Mouse (Mus musculus): ENCODE measurements around the gene Teddm1a. TPM values are rescaled to one million over a fixed set of nuclear protein-coding genes. Genes with fewer than 3 reads are reported as not detected.

Teddm1a gene
- polyA plus RNA-seq, 1 experiment = not detected

- H3K4me3 ChIP-seq = no peak overlapping the region
- no peak overlapping the region for H3K4me2 ChIP-seq (ENCODE audit: low read depth)
- H3K36me3 ChIP-seq (ENCODE audit: control insufficient read depth, insufficient read depth) = no peaks in the 10 kb centered on the region
- no peaks in the 10 kb centered on the region for H3K79me2 ChIP-seq (ENCODE audit: control insufficient read depth, insufficient read depth)
- no peak for TF ChIP-seq MAX (IDR thresholded peaks at IDR 0.05; ENCODE audit: low read depth)
- no peaks in the 10 kb centered on the region for H3K27me3 ChIP-seq (ENCODE audit: control insufficient read depth, insufficient read depth, insufficient read length)
- no peak overlapping the region for H3ac ChIP-seq (ENCODE audit: control insufficient read depth, insufficient read length)
Observed at GRCm38 (mm10) chr1:153924395-153925385, 33.1 kb downstream of the Teddm1a start.

- H3K79me2 ChIP-seq (ENCODE audit: control insufficient read depth, insufficient read depth) = no peaks in the 10 kb centered on the region
- H3K4me3 ChIP-seq = no peak overlapping the region
- H3K4me2 ChIP-seq (ENCODE audit: low read depth) = no peak overlapping the region
- no peaks in the 10 kb centered on the region for H3K27me3 ChIP-seq (ENCODE audit: control insufficient read depth, insufficient read depth, insufficient read length)
- no peak for TF ChIP-seq MYOG (IDR thresholded peaks at IDR 0.05; ENCODE audit: control insufficient read depth in 1 of 3, insufficient read depth in 1 of 3, insufficient read length in 2 of 3, low read depth in 2 of 3)
- no peak for TF ChIP-seq TCF12 (IDR thresholded peaks at IDR 0.05; ENCODE audit: insufficient read depth, poor library complexity, severe bottlenecking)
- TF ChIP-seq POLR2A (IDR thresholded peaks at IDR 0.05; ENCODE audit: insufficient read length, low read depth) = no peak
- no peak for TF ChIP-seq MYOD1 (IDR thresholded peaks at IDR 0.05; ENCODE audit: control insufficient read depth in 1 of 3, insufficient read length in 2 of 3, low read depth in 2 of 3)
- no peak for TF ChIP-seq USF1 (IDR thresholded peaks at IDR 0.05; ENCODE audit: low read depth)
- no peak for TF ChIP-seq TCF3 (IDR thresholded peaks at IDR 0.05; ENCODE audit: insufficient read length, low read depth)
- no peak for TF ChIP-seq SRF (IDR thresholded peaks at IDR 0.05; ENCODE audit: control insufficient read depth, insufficient read length, low read depth)
- TF ChIP-seq POLR2AphosphoS2 (IDR thresholded peaks at IDR 0.05; ENCODE audit: insufficient read length, low read depth) = no peak
- no peak for TF ChIP-seq MAX (IDR thresholded peaks at IDR 0.05; ENCODE audit: low read depth)
- TF ChIP-seq CEBPB (IDR thresholded peaks at IDR 0.05; ENCODE audit: insufficient read depth, poor library complexity, severe bottlenecking) = no peak
- no peak for TF ChIP-seq E2F4 (IDR thresholded peaks at IDR 0.05; ENCODE audit: insufficient read depth)
- no peak for TF ChIP-seq REST (IDR thresholded peaks at IDR 0.05; ENCODE audit: insufficient read depth, insufficient read length)
- no peak overlapping the region for H3ac ChIP-seq (ENCODE audit: control insufficient read depth, insufficient read length)
- no peaks in the 10 kb centered on the region for H3K36me3 ChIP-seq (ENCODE audit: control insufficient read depth, insufficient read depth)
Observed at GRCm38 (mm10) chr1:153930431-153930830, 38.9 kb downstream of the Teddm1a start.

- H3K36me3 ChIP-seq (ENCODE audit: control insufficient read depth, insufficient read depth) = no peaks in the 10 kb centered on the region
- TF ChIP-seq MAX (IDR thresholded peaks at IDR 0.05; ENCODE audit: low read depth) (no peak), USF1 (IDR thresholded peaks at IDR 0.05; ENCODE audit: low read depth) (no peak), E2F4 (IDR thresholded peaks at IDR 0.05; ENCODE audit: insufficient read depth) (no peak)
- H3K79me2 ChIP-seq (ENCODE audit: control insufficient read depth, insufficient read depth) = no peaks in the 10 kb centered on the region
- H3ac ChIP-seq (ENCODE audit: control insufficient read depth, insufficient read length) = no peak overlapping the region
- no peak overlapping the region for H3K4me3 ChIP-seq
- no peaks in the 10 kb centered on the region for H3K27me3 ChIP-seq (ENCODE audit: control insufficient read depth, insufficient read depth, insufficient read length)
- H3K4me2 ChIP-seq (ENCODE audit: low read depth) = no peak overlapping the region
Observed at GRCm38 (mm10) chr1:153933772-153934171, 42.2 kb downstream of the Teddm1a start.

GRCm38 (mm10) chr1:153935844-153936380 is 44.4 kb downstream of the Teddm1a start:
- Histone ChIP-seq H3ac (ENCODE audit: control insufficient read depth, insufficient read length) (no peak overlapping the region), H3K36me3 (ENCODE audit: control insufficient read depth, insufficient read depth) (no peaks in the 10 kb centered on the region), H3K27me3 (ENCODE audit: control insufficient read depth, insufficient read depth, insufficient read length) (no peaks in the 10 kb centered on the region), H3K4me2 (ENCODE audit: low read depth) (no peak overlapping the region), H3K79me2 (ENCODE audit: control insufficient read depth, insufficient read depth) (no peaks in the 10 kb centered on the region), H3K4me3 (no peak overlapping the region)
- no peak for TF ChIP-seq POLR2AphosphoS2 (IDR thresholded peaks at IDR 0.05; ENCODE audit: insufficient read length, low read depth)
- TF ChIP-seq USF1 (IDR thresholded peaks at IDR 0.05; ENCODE audit: low read depth) = no peak
- TF ChIP-seq E2F4 (IDR thresholded peaks at IDR 0.05; ENCODE audit: insufficient read depth) = no peak
- TF ChIP-seq MAX (IDR thresholded peaks at IDR 0.05; ENCODE audit: low read depth) = no peak
- no peak for TF ChIP-seq MYOG (IDR thresholded peaks at IDR 0.05; ENCODE audit: control insufficient read depth in 1 of 3, insufficient read depth in 1 of 3, insufficient read length in 2 of 3, low read depth in 2 of 3)

- H3K4me2 ChIP-seq (ENCODE audit: low read depth) = no peak overlapping the region
- no peak overlapping the region for H3ac ChIP-seq (ENCODE audit: control insufficient read depth, insufficient read length)
- no peaks in the 10 kb centered on the region for H3K36me3 ChIP-seq (ENCODE audit: control insufficient read depth, insufficient read depth)
- no peaks in the 10 kb centered on the region for H3K27me3 ChIP-seq (ENCODE audit: control insufficient read depth, insufficient read depth, insufficient read length)
- H3K4me3 ChIP-seq = no peak overlapping the region
- H3K79me2 ChIP-seq (ENCODE audit: control insufficient read depth, insufficient read depth) = no peaks in the 10 kb centered on the region
- no peak for TF ChIP-seq TCF3 (IDR thresholded peaks at IDR 0.05; ENCODE audit: insufficient read length, low read depth)
- TF ChIP-seq MAX (IDR thresholded peaks at IDR 0.05; ENCODE audit: low read depth) = no peak
- no peak for TF ChIP-seq E2F4 (IDR thresholded peaks at IDR 0.05; ENCODE audit: insufficient read depth)
- no peak for TF ChIP-seq CEBPB (IDR thresholded peaks at IDR 0.05; ENCODE audit: insufficient read depth, poor library complexity, severe bottlenecking)
- TF ChIP-seq SRF (IDR thresholded peaks at IDR 0.05; ENCODE audit: control insufficient read depth, insufficient read length, low read depth) = no peak
- TF ChIP-seq POLR2A (IDR thresholded peaks at IDR 0.05; ENCODE audit: insufficient read length, low read depth) = no peak
- TF ChIP-seq REST (IDR thresholded peaks at IDR 0.05; ENCODE audit: insufficient read depth, insufficient read length) = no peak
- TF ChIP-seq MYOG (IDR thresholded peaks at IDR 0.05; ENCODE audit: control insufficient read depth in 1 of 3, insufficient read depth in 1 of 3, insufficient read length in 2 of 3, low read depth in 2 of 3) = no peak
- TF ChIP-seq TCF12 (IDR thresholded peaks at IDR 0.05; ENCODE audit: insufficient read depth, poor library complexity, severe bottlenecking) = no peak
- no peak for TF ChIP-seq POLR2AphosphoS2 (IDR thresholded peaks at IDR 0.05; ENCODE audit: insufficient read length, low read depth)
- no peak for TF ChIP-seq MYOD1 (IDR thresholded peaks at IDR 0.05; ENCODE audit: control insufficient read depth in 1 of 3, insufficient read length in 2 of 3, low read depth in 2 of 3)
- no peak for TF ChIP-seq USF1 (IDR thresholded peaks at IDR 0.05; ENCODE audit: low read depth)
Observed at GRCm38 (mm10) chr1:153937025-153937424, 45.5 kb downstream of the Teddm1a start.

Measured in myocyte (in vitro differentiated cells).